Mouse (Mus musculus): Measurements from ENCODE around the gene Olfr314.
"Not testable (repeated sequence)": the region's sequence is repeated elsewhere in the genome, so short reads cannot be mapped to it uniquely, and the experiment has no call there.

Gene Olfr314

DNA sequence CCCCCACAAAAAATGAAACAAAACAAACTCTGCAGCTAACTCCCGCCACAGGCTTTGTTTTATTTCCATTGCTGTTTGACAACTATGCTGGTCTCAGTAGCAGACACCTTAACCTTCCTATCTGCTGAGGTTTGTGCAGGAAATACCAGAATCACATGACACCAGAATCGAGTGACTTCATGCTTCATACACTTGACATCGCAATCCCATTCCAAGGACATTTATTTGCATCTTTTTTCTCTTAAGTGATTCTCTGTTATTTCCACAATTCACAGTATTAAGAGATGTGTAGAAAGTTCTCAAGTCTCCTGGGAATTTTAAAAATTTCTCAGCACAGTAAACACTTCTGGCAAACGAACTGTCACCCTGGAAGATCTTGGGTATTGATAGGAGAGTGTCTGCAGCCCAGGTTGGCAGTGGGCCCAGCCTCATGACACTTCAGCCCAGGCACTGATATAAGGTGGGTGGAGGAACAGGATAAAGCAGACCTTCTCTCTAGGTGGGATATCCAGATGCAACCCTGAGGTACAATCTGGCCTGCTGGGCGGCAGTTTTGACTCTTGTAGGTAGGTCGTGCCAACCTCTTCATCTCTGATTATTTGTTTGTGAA, at the start of gene Olfr314:
Olfr314 (plus strand) TSS at position 473 of the 610 bp plus-strand sequence.
- CTCF ChIA-PET, result no interaction called here

DNA sequence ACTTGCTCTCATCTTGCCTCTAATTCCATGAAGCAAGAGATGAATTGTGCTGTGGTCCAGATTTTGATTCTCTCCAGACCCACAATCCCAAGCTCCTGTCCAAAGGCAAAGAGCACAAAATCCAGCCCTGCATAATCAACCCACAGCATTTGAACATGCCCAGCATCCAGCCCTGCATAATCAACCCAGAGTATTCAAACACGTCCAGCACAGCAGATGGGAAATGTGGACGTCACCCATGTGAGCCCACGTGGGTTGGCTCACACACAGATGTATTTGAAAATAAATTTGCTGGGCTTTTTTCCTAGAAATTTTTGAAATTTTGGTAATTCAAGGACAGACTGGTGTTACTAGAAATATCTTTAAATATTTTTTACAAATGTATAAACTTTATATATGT, 49.4 kb upstream of the Olfr314 start:
- CTCF ChIA-PET, result interaction anchor here (0.7 kb wide), 1 partner anchor 770 kb away, joined by 4 read pairs; no protein-coding TSS in a partner anchor

DNA sequence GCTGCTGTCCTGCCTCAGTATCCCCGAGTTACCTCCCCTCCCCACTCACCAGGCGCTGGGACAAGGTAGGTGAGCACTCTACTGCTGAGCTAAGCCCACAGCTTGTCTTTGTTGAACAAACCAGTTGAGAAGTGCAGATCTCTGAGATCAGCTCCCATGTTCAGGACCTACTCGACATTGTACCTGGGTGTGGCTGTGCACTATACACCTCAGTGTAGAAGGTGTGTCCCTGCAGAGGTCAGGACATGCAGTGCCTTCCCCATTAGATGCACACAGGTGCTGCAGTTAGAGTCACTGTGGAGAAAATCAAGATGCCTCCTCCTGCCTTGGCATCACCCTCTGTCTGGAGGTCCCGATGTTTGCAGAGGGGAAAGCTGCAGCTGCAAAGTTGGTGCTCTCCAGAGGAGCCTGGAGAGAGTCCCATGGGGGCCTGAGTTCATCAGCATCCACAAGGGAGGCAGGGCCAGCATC, 43.9 kb upstream of the Olfr314 start, which contains the start of gene Olfr317:
Olfr317 (minus strand) TSS at position 421 of the 471 bp plus-strand sequence.
- CTCF ChIA-PET, result no interaction called here

DNA sequence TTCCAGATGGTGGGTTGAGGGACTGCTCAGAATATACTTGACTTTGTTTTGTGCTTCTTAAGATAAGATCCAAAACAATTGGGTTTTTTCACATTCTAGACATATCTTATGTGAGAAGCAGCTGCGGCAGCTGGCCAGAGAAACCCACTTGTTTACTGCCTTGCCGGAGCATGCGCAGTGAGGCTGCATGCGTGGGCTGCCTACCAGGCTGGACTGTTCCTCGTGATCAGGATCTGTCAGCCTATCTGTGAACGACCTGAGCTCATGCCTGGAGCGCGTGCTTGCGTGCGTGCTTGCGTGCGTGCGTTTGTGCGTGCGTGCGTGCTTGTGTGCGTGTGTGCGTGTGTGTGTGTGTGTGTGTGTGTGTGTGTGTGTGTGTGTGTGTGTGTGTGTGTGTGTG, 31.7 kb upstream of the Olfr314 start:
- CTCF ChIA-PET, result not testable (repeated sequence)

DNA sequence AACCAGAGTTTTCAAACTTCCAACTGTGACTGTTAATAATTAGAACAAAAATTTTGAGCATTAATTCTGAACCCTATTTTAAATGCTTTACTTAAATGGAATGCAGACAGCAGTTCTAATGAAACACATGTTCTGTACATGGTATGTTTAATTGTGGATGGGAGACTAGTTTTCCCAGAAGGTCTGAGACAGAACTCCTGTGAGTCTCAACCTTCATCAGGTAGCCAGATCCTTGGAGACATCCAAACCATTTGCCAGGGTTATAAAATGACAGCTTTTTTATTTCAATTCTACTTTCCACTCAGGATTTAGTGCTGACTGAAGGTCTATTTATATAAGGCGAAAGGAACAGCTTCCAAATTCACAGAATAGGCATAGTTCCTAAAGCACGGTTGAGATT, 30.3 kb upstream of the Olfr314 start, which contains the start of gene Olfr316:
Olfr316 (plus strand) TSS at position 301 of the 400 bp plus-strand sequence.
- CTCF ChIA-PET, result no interaction called here

DNA sequence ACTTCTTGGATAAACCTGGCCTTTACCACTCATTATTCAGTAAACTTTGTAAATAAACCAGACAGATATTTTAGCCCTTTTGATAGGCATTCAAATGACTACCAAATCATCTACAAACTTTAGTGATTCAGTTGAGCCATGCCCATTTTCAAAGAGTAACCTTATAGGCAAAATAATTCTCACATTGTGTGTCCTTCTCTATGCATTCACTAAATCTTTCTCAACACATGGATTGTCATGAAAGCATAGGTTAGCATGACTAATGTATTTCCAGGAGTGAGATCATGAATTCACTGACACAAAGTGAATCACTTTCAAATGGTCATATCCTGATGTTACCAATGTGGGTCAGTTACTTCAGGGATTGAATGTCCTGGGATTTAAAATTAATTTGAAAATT, 9.9 kb upstream of the Olfr314 start, which contains the start of gene Olfr315:
Olfr315 (plus strand) TSS at position 301 of the 400 bp plus-strand sequence.
- CTCF ChIA-PET, result no interaction called here

DNA sequence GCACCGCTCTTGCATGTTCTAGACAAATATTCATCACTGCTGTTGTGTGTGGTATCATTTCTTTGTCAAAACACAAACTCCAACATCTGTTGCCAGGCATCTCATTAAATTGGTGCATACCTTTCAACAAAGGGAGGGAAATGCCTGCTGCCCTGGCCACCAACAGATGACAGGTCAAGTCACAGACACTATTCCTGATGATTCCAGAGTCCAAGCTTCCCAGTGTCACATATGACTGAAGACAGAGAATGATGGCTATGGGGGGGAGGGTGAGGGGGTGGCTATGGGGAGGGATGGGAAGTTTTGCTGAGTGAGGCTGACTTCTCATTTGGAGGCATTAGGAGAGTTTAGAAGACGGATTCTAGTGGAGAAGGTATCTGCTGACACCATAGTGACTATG, 1.4 kb downstream of the Olfr314 start:
- CTCF ChIA-PET, result interaction anchor here (0.7 kb wide), 1 partner anchor 28 kb away, joined by 3 read pairs; no protein-coding TSS in a partner anchor

DNA sequence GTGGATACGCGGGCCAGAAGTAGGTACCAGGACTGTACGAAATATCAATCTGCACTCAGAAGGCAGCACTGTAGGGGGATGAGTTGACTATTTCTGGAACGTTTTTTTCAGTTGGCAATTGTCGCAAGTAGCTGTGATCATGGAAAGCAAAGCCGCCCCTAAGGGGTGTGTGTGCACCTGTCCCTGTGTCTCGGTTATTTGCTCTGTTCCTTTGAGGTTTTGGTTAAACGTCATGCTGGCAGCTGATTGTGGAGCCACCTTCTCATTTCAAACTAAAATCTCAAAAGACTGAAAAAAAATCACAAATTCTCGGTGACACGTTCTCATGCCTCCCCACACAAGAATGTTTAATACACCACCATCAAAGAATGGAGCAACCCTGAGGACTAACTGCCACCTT, 4.9 kb downstream of the Olfr314 start:
- CTCF ChIA-PET, result no interaction called here

DNA sequence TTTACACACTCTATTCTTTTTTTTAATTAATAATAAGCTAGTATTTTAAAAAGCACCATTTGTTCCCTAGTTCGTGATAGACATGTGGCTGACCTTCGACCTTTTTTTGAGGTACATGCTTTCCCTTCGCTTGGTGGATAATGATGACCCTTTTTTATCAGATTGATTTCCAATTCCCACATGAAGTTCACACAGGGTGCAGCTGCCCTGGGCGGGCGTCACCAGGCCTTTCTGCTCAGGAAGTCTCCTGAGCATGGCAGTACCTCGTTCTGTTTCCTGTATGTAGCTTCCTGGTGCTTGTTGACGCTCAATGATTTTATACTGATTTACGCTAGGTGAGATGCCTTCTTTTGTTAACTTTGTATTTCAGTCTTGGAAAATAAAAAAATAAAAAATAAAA, 5.6 kb downstream of the Olfr314 start:
- CTCF ChIA-PET, result interaction anchor here (0.5 kb wide), 1 partner anchor 21 kb away, joined by 3 read pairs; no protein-coding TSS in a partner anchor

DNA sequence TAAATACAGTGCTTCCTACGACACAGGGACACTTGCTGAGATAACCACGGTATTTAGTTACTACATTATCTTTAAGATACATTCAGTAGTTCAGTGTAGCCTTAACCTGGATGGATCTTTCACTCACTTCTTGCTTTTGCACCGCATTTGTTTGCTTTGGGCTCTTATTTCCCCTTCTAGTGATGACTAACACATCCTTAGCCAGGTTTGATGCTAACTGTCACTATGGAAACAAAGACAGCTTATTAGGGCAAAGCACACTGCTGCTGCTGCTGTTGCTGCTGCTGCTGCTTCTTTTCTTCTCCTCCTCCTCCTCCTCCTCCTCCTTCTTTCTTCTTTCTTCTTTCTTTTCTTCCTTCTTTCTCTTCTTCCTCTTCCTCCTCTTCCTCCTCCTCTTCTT, 6.8 kb downstream of the Olfr314 start:
- CTCF ChIA-PET, result no interaction called here

DNA sequence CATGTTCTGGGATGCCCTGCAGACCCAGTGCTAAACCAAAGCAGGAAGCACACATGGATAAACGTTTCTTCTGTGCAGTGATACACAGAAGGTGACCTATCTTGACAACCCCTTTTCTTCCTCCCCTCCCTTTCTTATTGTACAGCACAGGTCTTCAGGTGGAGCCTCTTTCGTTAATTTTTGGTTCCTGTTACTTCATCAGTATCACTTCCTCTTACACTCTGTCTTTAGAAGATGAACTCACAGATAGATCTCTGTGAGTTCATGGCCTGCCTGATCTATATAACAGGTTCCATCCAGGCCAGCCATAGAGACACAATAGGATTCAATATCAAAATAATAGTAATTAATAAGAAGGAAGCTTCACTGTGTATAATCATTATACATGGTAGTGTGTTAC, 7.3 kb downstream of the Olfr314 start:
- CTCF ChIA-PET, result no interaction called here

DNA sequence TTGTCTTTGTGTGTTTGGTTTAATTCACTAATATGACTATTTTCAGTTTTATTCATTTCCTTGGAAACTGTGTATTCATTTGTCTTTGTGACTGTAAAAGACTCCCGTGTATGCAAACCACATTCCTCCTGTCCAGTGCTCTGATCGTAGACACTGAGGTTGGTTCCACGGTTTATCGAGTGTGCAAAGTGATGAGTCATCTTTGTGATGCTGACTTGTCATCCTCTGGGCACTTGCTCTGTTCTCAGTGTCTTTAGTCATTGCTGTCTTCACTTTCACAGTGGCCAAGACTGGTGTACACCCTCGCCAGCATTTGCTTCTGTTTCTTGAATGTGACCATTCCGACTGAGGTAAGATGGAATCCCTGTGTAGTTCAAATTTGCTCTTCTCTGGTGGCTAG, 7.9 kb downstream of the Olfr314 start:
- CTCF ChIA-PET, result no interaction called here

DNA sequence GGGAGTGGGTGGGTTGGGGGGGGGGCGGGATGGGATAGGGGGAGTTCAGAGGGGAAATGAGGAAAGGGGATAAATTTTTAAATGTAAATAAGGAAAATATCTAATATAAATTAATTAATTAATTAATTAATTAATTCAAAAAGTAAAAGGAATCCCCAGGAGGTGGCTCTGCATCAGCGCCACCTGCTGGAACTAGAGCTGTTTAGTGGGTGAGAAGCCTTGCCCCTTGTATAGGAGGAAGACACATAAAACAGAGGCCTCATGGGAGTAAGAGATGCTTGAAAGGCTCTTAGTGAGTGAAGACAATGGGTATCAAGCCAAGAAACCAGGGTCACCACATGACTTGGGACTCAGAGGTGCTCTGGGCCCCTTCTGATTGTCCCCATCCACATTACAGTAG, 13.1 kb downstream of the Olfr314 start:
- CTCF ChIA-PET, result no interaction called here

DNA sequence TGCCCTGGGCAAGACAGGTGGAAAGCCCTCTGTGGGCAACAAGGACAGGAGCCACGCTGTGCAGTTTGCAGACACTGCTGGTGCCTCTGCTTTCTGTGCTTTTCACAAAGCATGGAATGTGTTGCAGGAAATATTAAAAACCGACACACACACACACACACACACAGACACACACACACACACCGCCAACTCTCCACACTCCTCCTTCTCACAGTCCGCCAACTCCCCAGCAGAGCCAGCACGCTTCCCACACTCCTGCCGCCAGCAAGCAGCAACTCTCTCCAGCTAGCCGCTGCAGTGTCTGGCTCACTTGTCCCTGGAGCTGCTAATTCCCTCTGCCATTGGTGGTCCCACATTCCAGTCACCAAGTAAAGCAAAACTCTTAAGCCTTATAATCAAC, 14.1 kb downstream of the Olfr314 start:
- CTCF ChIA-PET, result no interaction called here

DNA sequence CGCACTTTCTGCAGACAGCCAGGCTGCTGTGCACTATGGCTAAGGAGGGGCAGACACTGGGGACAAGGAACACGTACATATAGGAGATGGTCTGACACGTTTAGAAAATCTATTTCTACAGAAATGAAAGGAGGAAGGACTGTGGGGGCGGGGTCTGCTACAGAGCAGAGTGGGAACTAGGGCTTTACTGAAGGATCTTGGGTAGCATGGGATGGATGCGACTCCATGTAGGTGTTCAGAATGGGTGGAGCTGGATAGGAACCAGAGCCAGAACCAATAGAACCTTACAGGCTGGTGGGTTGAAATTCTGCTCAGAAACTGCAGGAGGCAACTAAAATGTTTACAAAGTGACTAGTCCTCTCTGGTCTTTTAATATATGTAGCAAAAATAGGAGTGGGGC, 17.0 kb downstream of the Olfr314 start:
- CTCF ChIA-PET, result no interaction called here

DNA sequence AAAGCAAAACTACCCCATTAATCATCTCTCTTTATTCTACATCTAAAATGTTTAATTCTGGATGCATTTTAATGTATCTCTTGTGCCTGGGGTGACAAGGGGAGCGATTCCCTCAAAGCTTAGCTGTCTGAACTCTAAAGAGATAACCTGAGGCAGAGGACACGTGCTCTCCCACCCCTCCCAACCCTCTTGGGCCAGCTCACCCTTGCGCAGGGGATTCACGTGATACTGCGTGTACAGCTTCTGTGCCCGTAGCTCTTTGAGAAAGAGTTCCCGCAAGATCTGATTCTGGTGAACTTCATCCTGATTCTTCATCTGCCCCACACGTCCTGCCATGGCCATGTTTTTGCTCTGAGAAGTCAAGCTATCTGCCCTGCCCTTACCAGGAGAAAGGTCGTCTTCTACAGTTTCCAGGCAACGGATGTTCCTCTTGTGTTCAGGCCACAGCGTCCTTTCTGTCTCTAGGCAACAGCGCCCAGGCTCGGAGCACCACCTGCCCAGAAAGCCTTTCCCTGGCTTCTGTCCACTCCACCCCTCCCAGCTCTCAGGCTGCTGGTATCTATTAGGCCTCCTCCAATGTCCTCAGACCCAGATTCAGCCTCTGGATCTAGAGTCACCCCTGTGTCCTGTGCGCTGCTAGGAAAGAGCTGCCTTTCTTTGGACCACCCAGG, 18.9 kb downstream of the Olfr314 start, which contains the start of gene Fam183b:
Fam183b (minus strand) TSS at position 403 of the 671 bp plus-strand sequence.
- CTCF ChIA-PET, result interaction anchor here (0.5 kb wide), 1 partner anchor 161 kb away, joined by 5 read pairs; the partner anchor contains the start of gene Trim58

DNA sequence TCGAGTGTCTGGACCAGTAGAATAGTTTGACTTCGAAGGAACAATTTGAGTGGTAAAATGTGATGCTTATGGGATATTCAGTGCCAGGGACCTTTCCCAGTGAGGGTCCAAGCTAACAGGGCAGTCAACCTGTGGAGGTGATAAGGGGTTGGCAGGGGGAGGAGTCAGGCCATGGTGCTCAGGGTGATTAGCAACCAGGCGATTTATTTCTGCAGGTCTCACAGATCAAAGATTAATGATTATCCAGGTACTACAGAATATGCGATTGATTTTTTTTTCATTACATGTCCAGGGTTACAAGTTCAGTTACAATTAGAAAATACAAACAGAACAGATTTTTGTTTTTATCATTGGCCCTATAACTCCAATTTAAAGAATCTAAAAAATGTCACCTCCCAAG, 21.1 kb downstream of the Olfr314 start:
- CTCF ChIA-PET, result no interaction called here

DNA sequence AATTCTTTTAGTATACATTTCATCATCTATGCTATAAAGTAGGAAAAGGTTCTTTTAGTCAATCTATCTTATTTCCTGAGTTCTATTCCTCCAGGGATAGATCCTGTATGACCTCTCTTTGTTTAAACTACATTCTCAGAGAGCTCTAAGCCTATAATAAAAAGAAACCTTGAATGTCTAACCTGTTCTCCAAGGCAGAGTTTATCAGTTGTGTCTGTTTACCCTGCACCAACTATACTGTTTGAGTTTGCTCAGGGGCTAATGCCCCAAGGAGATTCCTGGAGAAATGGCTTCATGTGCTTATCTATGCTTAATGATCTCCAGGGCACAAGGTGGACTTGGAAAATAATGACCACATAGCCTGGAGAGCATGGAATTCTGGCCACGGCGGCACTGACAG, 21.6 kb downstream of the Olfr314 start:
- CTCF ChIA-PET, result no interaction called here

DNA sequence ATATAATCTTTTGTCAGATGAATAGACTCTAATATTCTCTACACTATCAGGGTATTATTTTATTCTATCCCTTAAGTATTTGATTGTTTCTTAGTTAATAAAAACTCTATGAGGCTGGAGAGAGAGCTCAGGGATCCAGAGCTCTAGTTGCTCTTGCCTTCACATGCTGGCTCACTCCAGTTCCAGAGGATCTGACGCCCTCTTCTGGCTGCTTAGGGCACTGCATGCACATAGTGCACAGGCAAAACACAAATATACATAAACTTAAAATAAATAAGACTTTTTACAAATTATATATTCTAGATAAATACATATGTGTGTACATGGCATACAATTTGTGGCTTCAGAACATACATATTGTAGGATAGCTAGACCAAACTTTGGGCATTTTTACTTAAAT, 29.2 kb downstream of the Olfr314 start:
- CTCF ChIA-PET, result no interaction called here

DNA sequence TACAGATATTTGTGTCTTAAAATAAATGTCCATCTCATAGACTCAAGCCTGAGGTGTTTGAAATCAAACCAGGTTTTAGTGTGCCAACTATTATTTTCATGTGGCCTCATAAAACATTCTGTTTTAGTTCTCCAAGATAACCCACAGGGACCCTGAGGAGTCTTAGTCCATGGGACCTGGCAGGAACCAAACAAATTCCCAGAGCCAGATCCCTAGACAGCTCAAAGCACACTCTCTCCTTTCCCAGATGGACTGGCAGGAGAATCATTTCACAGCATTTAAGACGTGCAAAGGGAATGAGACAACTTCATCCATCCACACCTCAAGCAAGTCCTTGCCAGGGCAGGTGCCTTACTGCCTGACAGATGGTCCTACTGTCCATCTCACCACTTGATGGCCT, 31.9 kb downstream of the Olfr314 start, which contains the start of gene Olfr313:
Olfr313 (plus strand) TSS at position 301 of the 400 bp plus-strand sequence.
- CTCF ChIA-PET, result not testable (repeated sequence)

DNA sequence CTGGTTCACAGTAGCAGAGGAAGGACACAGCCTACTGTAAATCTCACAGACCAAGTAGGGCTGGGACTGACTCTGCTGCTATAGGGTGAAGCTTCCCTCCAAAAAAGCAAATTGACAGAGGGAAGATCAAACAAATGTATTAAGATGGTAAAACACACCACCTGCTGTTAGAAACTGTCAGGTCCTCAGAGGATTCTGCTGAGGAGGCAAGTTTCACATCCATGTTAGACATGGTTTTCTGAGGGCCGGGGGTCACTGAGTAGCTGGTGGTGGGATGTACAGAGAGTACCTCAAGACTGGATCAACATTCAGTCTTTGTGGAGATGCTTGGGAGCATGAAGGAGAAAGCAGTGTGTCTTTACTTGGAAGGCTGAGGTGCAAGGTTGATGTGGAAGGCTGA, 32.9 kb downstream of the Olfr314 start:
- CTCF ChIA-PET, result no interaction called here

DNA sequence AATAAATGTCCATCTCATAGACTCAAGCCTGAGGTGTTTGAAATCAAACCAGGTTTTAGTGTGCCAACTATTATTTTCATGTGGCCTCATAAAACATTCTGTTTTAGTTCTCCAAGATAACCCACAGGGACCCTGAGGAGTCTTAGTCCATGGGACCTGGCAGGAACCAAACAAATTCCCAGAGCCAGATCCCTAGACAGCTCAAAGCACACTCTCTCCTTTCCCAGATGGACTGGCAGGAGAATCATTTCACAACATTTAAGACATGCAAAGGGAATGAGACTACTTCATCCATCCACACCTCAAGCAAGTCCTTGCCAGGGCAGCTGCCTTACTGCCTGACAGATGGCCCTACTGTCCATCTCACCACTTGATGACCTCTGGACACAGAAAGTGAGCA, 46.2 kb downstream of the Olfr314 start, which contains the start of gene Olfr312:
Olfr312 (plus strand) TSS at position 301 of the 400 bp plus-strand sequence.
- CTCF ChIA-PET, result not testable (repeated sequence)

DNA sequence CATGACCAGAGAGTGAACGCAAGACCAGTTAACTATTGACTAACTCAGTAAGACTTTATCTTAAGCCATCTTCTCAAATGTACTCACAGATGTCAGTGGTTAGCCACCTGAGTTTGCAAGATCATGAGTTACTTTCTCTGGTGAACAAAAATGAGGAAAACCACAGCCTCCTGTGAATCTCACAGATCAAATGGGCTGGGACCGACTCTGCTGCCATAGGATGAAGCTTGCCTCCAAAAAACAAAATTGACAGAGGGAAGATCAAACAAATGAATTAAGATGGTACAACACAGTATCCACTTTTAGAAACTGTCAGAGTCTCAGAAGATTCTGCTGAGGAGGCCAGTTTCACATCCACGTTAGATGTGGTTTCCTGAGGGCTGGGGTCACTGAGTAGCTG, 47.0 kb downstream of the Olfr314 start:
- CTCF ChIA-PET, result no interaction called here
